Comparison of ENCODE assay signal across 9 mouse cellular contexts in the genomic region with DNA sequence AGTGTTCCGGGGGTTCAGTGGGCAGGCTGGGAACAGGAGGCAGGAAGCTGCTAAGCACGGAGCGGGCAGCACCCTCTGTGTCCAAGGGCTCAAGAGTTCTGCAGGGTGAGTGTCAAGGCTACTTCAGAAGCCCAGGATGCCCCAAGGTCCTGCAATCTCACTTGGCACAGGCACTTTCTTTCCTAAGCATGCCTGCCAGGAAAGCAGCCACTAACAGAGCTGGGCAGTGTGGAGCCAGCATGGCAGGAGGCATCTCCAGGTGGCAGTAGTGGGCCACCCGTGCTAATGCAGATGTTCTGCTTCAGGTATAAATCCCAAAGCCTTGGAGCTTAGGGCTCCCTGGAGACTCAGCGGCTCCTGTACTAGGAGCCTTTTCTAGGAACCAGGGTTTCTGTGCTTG. TPM values are rescaled to one million over a fixed set of nuclear protein-coding genes. Genes with fewer than 3 reads are reported as not detected.
DNase-seq lines count a peak whose midpoint lies in the region; ATAC-seq and TF ChIP-seq lines count a peak whose summit lies in the region.
"Had no signal": no experiment of that assay in that cellular context is flagged by ENCODE, and none has a peak within 500 bp of the region (broad histone marks: within the 10 kb centered on the region; RNA-seq: fewer than 3 reads in every experiment).

No protein-coding gene starts in this region.

- H3K36me3 ChIP-seq in kidney, embryonic 14.5 days (ENCODE audit: control insufficient read depth, insufficient read depth, low read length): peaks cover 52% of the 10 kb centered on the region
- H3K36me3 ChIP-seq in C2C12 (ENCODE audit: control insufficient read depth, insufficient read depth): peaks cover 71% of the 10 kb centered on the region
- peaks cover 49% of the 10 kb centered on the region for H3K36me3 ChIP-seq in forebrain, embryonic 12.5 days (replicated peaks)

- H3K4me2 ChIP-seq in kidney, embryonic 14.5 days (replicated peaks; ENCODE audit: low read depth, low read length): no peak overlapping the region
- H3K4me2 ChIP-seq in forebrain, embryonic 12.5 days: no peak overlapping the region
- H3K4me2 ChIP-seq: heart, embryonic 13.5 days had no signal

- H3K79me2 ChIP-seq in C2C12 (ENCODE audit: control insufficient read depth, insufficient read depth): peaks cover 46% of the 10 kb centered on the region

- TF ChIP-seq CTCF in C2C12 (IDR thresholded peaks at IDR 0.05; ENCODE audit: control insufficient read depth, insufficient read depth, insufficient read length): peak; percentile 54

- H3K4me1 ChIP-seq in kidney, embryonic 14.5 days (ENCODE audit: control insufficient read depth, insufficient read depth, low read length): peaks cover 14% of the 10 kb centered on the region
- H3K4me1 ChIP-seq in forebrain, embryonic 12.5 days: peaks cover 25% of the 10 kb centered on the region

- no peak for ATAC-seq in kidney, embryonic 14.5 days (ENCODE audit: low FRiP score, low TSS enrichment)
- ATAC-seq in forebrain, embryonic 12.5 days (ENCODE audit: low FRiP score): no peak

- H3K27me3 ChIP-seq in kidney, embryonic 14.5 days (ENCODE audit: control insufficient read depth, insufficient read depth, low read length): no peaks in the 10 kb centered on the region
- no peaks in the 10 kb centered on the region for H3K27me3 ChIP-seq in C2C12 (ENCODE audit: control insufficient read depth, insufficient read depth, insufficient read length)
- no peaks in the 10 kb centered on the region for H3K27me3 ChIP-seq in forebrain, embryonic 12.5 days
- H3K27me3 ChIP-seq: heart, embryonic 13.5 days had no signal

- no peak overlapping the region for H3K27ac ChIP-seq in kidney, embryonic 14.5 days (ENCODE audit: low read depth, low read length)
- H3K27ac ChIP-seq in forebrain, embryonic 12.5 days: no peak overlapping the region
- H3K27ac ChIP-seq: heart, embryonic 13.5 days had no signal

- H3K9me3 ChIP-seq in kidney, embryonic 14.5 days (ENCODE audit: control insufficient read depth, low read length): no peaks in the 10 kb centered on the region
- H3K9me3 ChIP-seq in forebrain, embryonic 12.5 days: no peaks in the 10 kb centered on the region
- H3K9me3 ChIP-seq: heart, embryonic 13.5 days had no signal

- H3K79me3 ChIP-seq in C2C12 (ENCODE audit: low read depth): peaks cover 26% of the 10 kb centered on the region

- no peak overlapping the region for H3K4me3 ChIP-seq in kidney, embryonic 14.5 days (ENCODE audit: low read length)
- H3K4me3 ChIP-seq in C2C12 (ENCODE audit: insufficient read depth, poor library complexity, severe bottlenecking): no peak overlapping the region
- H3K4me3 ChIP-seq in forebrain, embryonic 12.5 days (replicated peaks): no peak overlapping the region
- H3K4me3 ChIP-seq: heart, embryonic 13.5 days had no signal

- peak; percentile 81 for DNase-seq in kidney, adult 11 months
- peak; percentile 86 for DNase-seq in adrenal gland, postnatal 14 days
- peak; percentile 83 to 87 for DNase-seq in kidney, postnatal 36 days
- DNase-seq in thymus, postnatal 4 days: no peak
- DNase-seq in frontal cortex, adult 2 months (ENCODE audit: extremely low spot score in 1 of 2, low spot score in 1 of 2): no peak

- H3K9ac ChIP-seq in kidney, embryonic 14.5 days (ENCODE audit: low read depth, low read length): no peak overlapping the region
- no peak overlapping the region for H3K9ac ChIP-seq in forebrain, embryonic 12.5 days
- H3K9ac ChIP-seq: heart, embryonic 13.5 days had no signal

- H3ac ChIP-seq in C2C12 (ENCODE audit: control insufficient read depth, insufficient read length, low read depth): no peak overlapping the region

- WGBS in kidney, embryonic 14.5 days: 83% methylated on average over 5 of the region's 5 CpGs
- WGBS in forebrain, embryonic 12.5 days: 87% methylated on average over 5 of the region's 5 CpGs

TF ChIP-seq in C2C12, 6 proteins besides CTCF, POLR2A, EP300 and RAD21:
- TF ChIP-seq MAX (IDR thresholded peaks at IDR 0.05) (no peak), MYOD1 (IDR thresholded peaks at IDR 0.05; ENCODE audit: control insufficient read depth, insufficient read length, low read depth) (no peak), CEBPB (IDR thresholded peaks at IDR 0.05; ENCODE audit: low read depth) (no peak)

RNA-seq across cellular contexts. Expression of gene Slc48a1, which starts 31.6 kb away (rescaled TPM):
- 34.4 and 36.1 TPM in 2 replicates for polyA plus RNA-seq in kidney, embryonic 14.5 days (2014; fragmentation: Nextera tagmentation; extraction: Ambion mirVana)
- polyA plus RNA-seq in C2C12 (2012; fragmentation: generic; extraction: Trizol): 148 TPM
- 68.8 and 76.9 TPM in 2 replicates for total RNA-seq in adrenal gland, postnatal 14 days (2021)
- 36.6 and 38.1 TPM in 2 replicates for polyA plus RNA-seq in forebrain, embryonic 12.5 days (2016; fragmentation: Nextera tagmentation; extraction: Ambion mirVana)
- polyA plus RNA-seq in frontal cortex, adult 2 months (2012; rRNA removed): 107 and 117 TPM in 2 replicates

RNA-seq across cellular contexts. Expression of gene Hdac7, which starts 34.4 kb away (rescaled TPM):
- 32.2 and 34.1 TPM in 2 replicates for polyA plus RNA-seq in kidney, embryonic 14.5 days (2014; fragmentation: Nextera tagmentation; extraction: Ambion mirVana)
- 41.2 TPM for polyA plus RNA-seq in C2C12 (2012; fragmentation: generic; extraction: Trizol)
- 60.1 and 75.8 TPM in 2 replicates for total RNA-seq in adrenal gland, postnatal 14 days (2021)
- 23.7 and 24.1 TPM in 2 replicates for polyA plus RNA-seq in forebrain, embryonic 12.5 days (2016; fragmentation: Nextera tagmentation; extraction: Ambion mirVana)
- 50.2 and 57.5 TPM in 2 replicates for polyA plus RNA-seq in frontal cortex, adult 2 months (2012; rRNA removed)

RNA-seq across cellular contexts. Expression of gene Rapgef3, which starts 42.2 kb away (rescaled TPM):
- 11.9 and 15.7 TPM in 2 replicates for polyA plus RNA-seq in kidney, embryonic 14.5 days (2014; fragmentation: Nextera tagmentation; extraction: Ambion mirVana)
- 0.88 TPM for polyA plus RNA-seq in C2C12 (2012; fragmentation: generic; extraction: Trizol)
- 22.2 and 24.9 TPM in 2 replicates for total RNA-seq in adrenal gland, postnatal 14 days (2021)
- 6.2 and 6.3 TPM in 2 replicates for polyA plus RNA-seq in forebrain, embryonic 12.5 days (2016; fragmentation: Nextera tagmentation; extraction: Ambion mirVana)
- polyA plus RNA-seq in frontal cortex, adult 2 months (2012; rRNA removed): 69.2 and 78.4 TPM in 2 replicates

Comparison
In these comparisons a context has a peak if more than half of its experiments do, and no peak if none do; other contexts are left out.
1. DNase-seq: peak in kidney, adult 11 months (single experiment), adrenal gland, postnatal 14 days (single experiment) and kidney, postnatal 36 days (2 of 2); none in thymus, postnatal 4 days (single experiment) and frontal cortex, adult 2 months (0 of 2).